Mouse (Mus musculus) embryonic facial prominence, embryonic 11.5 days (tissue): ENCODE data around the gene Tnrc6c. TPM values are rescaled to one million over a fixed set of nuclear protein-coding genes. Genes with fewer than 3 reads are reported as not detected.

Source experiments
- ATAC-seq: fragments of 200-750 bp; cut with Nextera tagmentation; replicated peaks from 2 replicates; pipeline ENCODE4 v1.8.0; 2017; ENCODE audit warnings: low read depth; ENCODE audit not compliant: insufficient number of reproducible peaks, low FRiP score, low TSS enrichment
- DNase-seq: peaks from one replicate; pipeline ENCODE4 v3.0.0-alpha.2; 2015; ENCODE audit warnings: low spot score
- H3K27ac ChIP-seq: fragments of 300-500 bp; sonication (generic); replicated peaks from 2 replicates; pipeline ENCODE4 v1.5.1; 2014; ENCODE audit warnings: mild to moderate bottlenecking, low read depth, low read length, control low read depth
- H3K27me3 ChIP-seq: fragments of 300-500 bp; sonication (generic); 2 replicates; pipeline ENCODE4 v1.6.1; 2014; ENCODE audit warnings: mild to moderate bottlenecking, low read length, moderate library complexity, mixed read lengths; ENCODE audit not compliant: control insufficient read depth, insufficient read depth
- H3K36me3 ChIP-seq: fragments of 300-500 bp; sonication (generic); replicated peaks from 2 replicates; pipeline ENCODE4 v1.6.1; 2014; ENCODE audit warnings: low read depth, mild to moderate bottlenecking, low read length, moderate library complexity, mixed read lengths; ENCODE audit not compliant: control insufficient read depth, insufficient read depth
- H3K4me1 ChIP-seq: fragments of 300-500 bp; sonication (generic); 2 replicates; pipeline ENCODE4 v1.6.1; 2014; ENCODE audit warnings: low read length, mixed read lengths; ENCODE audit not compliant: control insufficient read depth, insufficient read depth
- H3K4me2 ChIP-seq: fragments of 300-500 bp; sonication (generic); 2 replicates; pipeline ENCODE4 v1.6.1; 2014; ENCODE audit warnings: low read depth, mild to moderate bottlenecking, control low read depth, low read length, moderate library complexity
- H3K4me3 ChIP-seq: fragments of 300-500 bp; sonication (generic); 2 replicates; pipeline ENCODE4 v1.5.1; 2014; ENCODE audit warnings: low read depth, low read length, control low read depth
- H3K9ac ChIP-seq: fragments of 300-500 bp; sonication (generic); replicated peaks from 2 replicates; pipeline ENCODE4 v1.6.1; 2014; ENCODE audit warnings: mild to moderate bottlenecking, control low read depth, low read length
- H3K9me3 ChIP-seq: fragments of 300-500 bp; sonication (generic); replicated peaks from 2 replicates; pipeline ENCODE4 v1.6.1; 2016; ENCODE audit warnings: mild to moderate bottlenecking, low read length, inconsistent platforms, mixed read lengths; ENCODE audit not compliant: control insufficient read depth
- WGBS: fragments of 180-500 bp; shearing (Covaris S2); extraction: QIAGEN DNeasy Blood & Tissue Kit; methylation state at CpG from one replicate; pipeline ENCODE4 v1.1.7; 2014; 5-methylcytosine and 5-hydroxymethylcytosine counted together
- polyA plus RNA-seq: library from polyadenylated mRNA; unstranded; fragments of >200 nt; fragmentation: Nextera tagmentation; extraction: Ambion mirVana; gene quantifications from 2 replicates; pipeline ENCODE4 v1.2.1, GENCODE M21; 2014

The Tnrc6c gene
- polyA plus RNA-seq, 1 experiment from 2014 or later = 16.7 TPM

- DNase-seq (peak; percentile 74), ATAC-seq (no peak)
- Histone ChIP-seq H3K36me3 (no peaks in the 10 kb centered on the region), H3K9ac (no peak overlapping the region), H3K4me1 (no peaks in the 10 kb centered on the region), H3K4me2 (peak overlapping the region; percentile 15; the same call in 1 of the 2 replicates), H3K27ac (no peak overlapping the region), H3K4me3 (no peak overlapping the region), H3K27me3 (no peaks in the 10 kb centered on the region), H3K9me3 (no peaks in the 10 kb centered on the region)
- WGBS = 7% methylated on average over 14 of the region's 14 CpGs
Measured at GRCm38 (mm10) chr11:117790286-117790685, 136.2 kb downstream of the Tnrc6c start.

GRCm38 (mm10) chr11:117790703-117791440 lies 136.8 kb downstream of the Tnrc6c start:
- DNase-seq (no peak), ATAC-seq (no peak)
- H3K4me1 ChIP-seq = no peaks in the 10 kb centered on the region
- H3K9me3 ChIP-seq = no peaks in the 10 kb centered on the region
- H3K4me2 ChIP-seq = no peak overlapping the region; the same call in 1 of the 2 replicates
- no peaks in the 10 kb centered on the region for H3K36me3 ChIP-seq
- H3K27me3 ChIP-seq = no peaks in the 10 kb centered on the region
- no peak overlapping the region for H3K9ac ChIP-seq
- H3K27ac ChIP-seq = no peak overlapping the region
- 30% methylated on average over 23 of the region's 23 CpGs for WGBS
- no peak overlapping the region for H3K4me3 ChIP-seq

- H3K9me3 ChIP-seq = no peaks in the 10 kb centered on the region
- no peak overlapping the region for H3K27ac ChIP-seq
- H3K4me3 ChIP-seq = no peak overlapping the region
- H3K27me3 ChIP-seq = no peaks in the 10 kb centered on the region
- WGBS = 80% methylated on average over 9 of the region's 9 CpGs
- no peak overlapping the region for H3K4me2 ChIP-seq
- no peaks in the 10 kb centered on the region for H3K4me1 ChIP-seq
- no peak overlapping the region for H3K9ac ChIP-seq
- no peak for ATAC-seq
- no peaks in the 10 kb centered on the region for H3K36me3 ChIP-seq
- no peak for DNase-seq
Measured at GRCm38 (mm10) chr11:117791441-117791761, 137.3 kb downstream of the Tnrc6c start.

GRCm38 (mm10) chr11:117792281-117792888 lies 138.3 kb downstream of the Tnrc6c start:
- no peaks in the 10 kb centered on the region for H3K4me1 ChIP-seq
- H3K9ac ChIP-seq = peak overlapping the region; percentile 44
- H3K36me3 ChIP-seq = no peaks in the 10 kb centered on the region
- H3K27ac ChIP-seq = no peak overlapping the region
- DNase-seq (peak; percentile 64), ATAC-seq (no peak)
- 4% methylated on average over 22 of the region's 22 CpGs for WGBS
- no peak overlapping the region for H3K4me3 ChIP-seq
- H3K27me3 ChIP-seq = no peaks in the 10 kb centered on the region
- H3K9me3 ChIP-seq = no peaks in the 10 kb centered on the region
- peak overlapping the region; percentile 27 for H3K4me2 ChIP-seq

GRCm38 (mm10) chr11:117794035-117794551 lies 140.0 kb downstream of the Tnrc6c start:
- Histone ChIP-seq H3K9me3 (no peaks in the 10 kb centered on the region), H3K9ac (no peak overlapping the region), H3K27ac (no peak overlapping the region), H3K4me2 (no peak overlapping the region), H3K36me3 (no peaks in the 10 kb centered on the region), H3K4me1 (no peaks in the 10 kb centered on the region), H3K27me3 (no peaks in the 10 kb centered on the region), H3K4me3 (no peak overlapping the region)
- DNase-seq (peak; percentile 16), ATAC-seq (no peak)
- 67% methylated on average over 4 of the region's 4 CpGs for WGBS

GRCm38 (mm10) chr11:117796954-117797353 lies 142.9 kb downstream of the Tnrc6c start:
- Histone ChIP-seq H3K4me2 (no peak overlapping the region), H3K9ac (no peak overlapping the region), H3K27me3 (no peaks in the 10 kb centered on the region), H3K4me3 (no peak overlapping the region), H3K4me1 (no peaks in the 10 kb centered on the region), H3K36me3 (no peaks in the 10 kb centered on the region), H3K9me3 (no peaks in the 10 kb centered on the region), H3K27ac (no peak overlapping the region)
- ATAC-seq (no peak), DNase-seq (no peak)
- 38% methylated on average over 5 of the region's 5 CpGs for WGBS

GRCm38 (mm10) chr11:117797511-117798159 lies 143.5 kb downstream of the Tnrc6c start, which contains the start of gene 6030468B19Rik:
6030468B19Rik (plus strand) TSS chr11:117797660.
- WGBS = 53% methylated on average over 9 of the region's 9 CpGs
- DNase-seq (no peak), ATAC-seq (0 out of 2 replicates have a peak, but pooled peaks have one; percentile 29)
- Histone ChIP-seq H3K27me3 (no peaks in the 10 kb centered on the region), H3K9me3 (no peaks in the 10 kb centered on the region), H3K4me1 (no peaks in the 10 kb centered on the region), H3K36me3 (no peaks in the 10 kb centered on the region), H3K4me3 (no peak within 1 kb of the TSS), H3K9ac (no peak within 1 kb of the TSS; the same call in 1 of the 2 replicates), H3K27ac (no peak within 1 kb of the TSS), H3K4me2 (no peak within 1 kb of the TSS)

GRCm38 (mm10) chr11:117798160-117798541 lies 144.1 kb downstream of the Tnrc6c start:
- H3K4me2 ChIP-seq = no peak overlapping the region
- no peak for DNase-seq
- WGBS = 43% methylated on average over 2 of the region's 2 CpGs
- no peaks in the 10 kb centered on the region for H3K27me3 ChIP-seq
- H3K4me3 ChIP-seq = no peak overlapping the region
- H3K27ac ChIP-seq = no peak overlapping the region
- no peaks in the 10 kb centered on the region for H3K9me3 ChIP-seq
- no peaks in the 10 kb centered on the region for H3K4me1 ChIP-seq
- ATAC-seq = no peak
- no peak overlapping the region; the same call in 1 of the 2 replicates for H3K9ac ChIP-seq
- H3K36me3 ChIP-seq = no peaks in the 10 kb centered on the region
